Comparison of ENCODE assay signal across 21 mouse cellular contexts in genomic region chr6:54379356-54379755, GRCm38 (mm10). TPM values are rescaled to one million over a fixed set of nuclear protein-coding genes. Genes with fewer than 3 reads are reported as not detected.
"Had no signal": no experiment of that assay in that cellular context is flagged by ENCODE, and none has a peak within 500 bp of the region (broad histone marks: within the 10 kb centered on the region; RNA-seq: fewer than 3 reads in every experiment).

No protein-coding gene starts in this region.

- ATAC-seq: midbrain, embryonic 16.5 days had no signal

- DNase-seq: lung, adult 18-20 months; lung, embryonic 14.5 days; lung, postnatal 10 days; lung, postnatal 4 days; midbrain, embryonic 14.5 days; retina, postnatal 1 day; right cerebral cortex, adult 18-20 months; right cerebral cortex, postnatal 25 days; right cerebral cortex, postnatal 4 days; spleen, adult 18-20 months; thymus, adult 2 months; thymus, postnatal 25 days; thymus, postnatal 4 days had no signal

- H3K9ac ChIP-seq: lung, embryonic 14.5 days; midbrain, embryonic 12.5 days; neural tube, embryonic 13.5 days; neural tube, embryonic 15.5 days had no signal

- H3K4me3 ChIP-seq: midbrain, embryonic 10.5 days; midbrain, embryonic 12.5 days; myocyte; neural tube, embryonic 13.5 days; neural tube, embryonic 15.5 days had no signal

- H3K36me3 ChIP-seq: midbrain, embryonic 10.5 days; midbrain, embryonic 12.5 days; neural tube, embryonic 13.5 days; neural tube, embryonic 15.5 days had no signal

- H3K4me2 ChIP-seq: lung, embryonic 14.5 days; midbrain, embryonic 12.5 days; neural tube, embryonic 13.5 days; neural tube, embryonic 15.5 days had no signal

- H3K27me3 ChIP-seq: midbrain, embryonic 12.5 days; neural tube, embryonic 13.5 days; neural tube, embryonic 15.5 days had no signal

- H3K9me3 ChIP-seq: midbrain, embryonic 10.5 days; midbrain, embryonic 12.5 days; neural tube, embryonic 13.5 days; neural tube, embryonic 15.5 days had no signal

- H3K27ac ChIP-seq: midbrain, embryonic 10.5 days; midbrain, embryonic 12.5 days; neural tube, embryonic 13.5 days; neural tube, embryonic 15.5 days had no signal

RNA-seq across cellular contexts. Expression of gene Wipf3, which starts 50.0 kb away (rescaled TPM):
- total RNA-seq: megakaryocyte-erythroid progenitor cell, adult 5-6 weeks had no signal

RNA-seq across cellular contexts. Expression of gene Prr15, which starts 53.7 kb away (rescaled TPM):
- total RNA-seq: megakaryocyte, adult 5-6 weeks had no signal
